Mouse (Mus musculus) midbrain, embryonic 15.5 days (tissue): ENCODE measurements around the gene Gm28171. TPM values are rescaled to one million over a fixed set of nuclear protein-coding genes. Genes with fewer than 3 reads are reported as not detected.
"Not testable (repeated sequence)": the region's sequence is repeated elsewhere in the genome, so short reads cannot be mapped to it uniquely, and the experiment has no call there.

Experiments used
- ATAC-seq: fragments of 200-750 bp; cut with Nextera tagmentation; replicated peaks from 2 replicates; pipeline ENCODE4 v1.8.0; 2017; ENCODE audit warnings: moderate TSS enrichment
- H3K27ac ChIP-seq: fragments of 300-500 bp; sonication (generic); 2 replicates; pipeline ENCODE4 v1.5.1; 2015; ENCODE audit warnings: mild to moderate bottlenecking, inconsistent platforms
- H3K27me3 ChIP-seq: fragments of 300-500 bp; sonication (generic); replicated peaks from 2 replicates; pipeline ENCODE4 v1.6.1; 2015; ENCODE audit warnings: inconsistent platforms
- H3K36me3 ChIP-seq: fragments of 300-500 bp; sonication (generic); replicated peaks from 2 replicates; pipeline ENCODE4 v1.6.1; 2015; ENCODE audit warnings: inconsistent platforms
- H3K4me1 ChIP-seq: fragments of 300-500 bp; sonication (generic); 2 replicates; pipeline ENCODE4 v1.6.1; 2015; ENCODE audit warnings: inconsistent platforms
- H3K4me2 ChIP-seq: fragments of 300-500 bp; sonication (generic); 2 replicates; pipeline ENCODE4 v1.6.1; 2015; ENCODE audit warnings: inconsistent platforms, mild to moderate bottlenecking, moderate library complexity
- H3K4me3 ChIP-seq: fragments of 300-500 bp; sonication (generic); 2 replicates; pipeline ENCODE4 v1.5.1; 2015; ENCODE audit warnings: mild to moderate bottlenecking, inconsistent platforms
- H3K9ac ChIP-seq: fragments of 300-500 bp; sonication (generic); 2 replicates; pipeline ENCODE4 v1.6.1; 2015; ENCODE audit warnings: mild to moderate bottlenecking, inconsistent platforms
- H3K9me3 ChIP-seq: fragments of 300-500 bp; sonication (generic); 2 replicates; pipeline ENCODE4 v1.6.1; 2016; ENCODE audit warnings: inconsistent platforms
- WGBS: fragments of 180-500 bp; shearing (Covaris S2); methylation state at CpG from one replicate; pipeline ENCODE4 v1.1.7; 2015; ENCODE audit warnings: mixed read lengths; 5-methylcytosine and 5-hydroxymethylcytosine counted together
- polyA plus RNA-seq: library from polyadenylated mRNA; unstranded; fragments of >200 nt; fragmentation: Nextera tagmentation; extraction: Ambion mirVana; gene quantifications from 2 replicates; pipeline ENCODE4 v1.2.1, GENCODE M21; 2015

Gene Gm28171
- not detected in 2 replicates for polyA plus RNA-seq

DNA sequence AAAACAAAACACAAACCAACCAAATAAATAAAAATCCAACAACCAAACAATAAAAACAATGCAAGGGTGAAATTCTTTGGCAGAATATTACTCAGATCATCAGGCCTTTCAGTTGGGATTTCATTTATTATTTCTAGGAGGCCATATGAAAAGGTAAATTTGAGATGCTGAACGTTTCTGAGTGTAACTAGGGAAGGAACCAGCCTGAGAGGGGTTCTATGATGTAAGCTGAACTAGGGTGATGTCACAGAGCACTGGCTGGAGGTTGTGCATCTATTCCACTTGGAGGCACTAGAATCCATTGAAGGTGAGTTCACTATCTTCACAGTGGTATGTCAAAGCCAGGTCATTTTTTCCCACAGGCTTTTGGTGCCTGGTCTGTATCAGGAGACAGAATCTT lies at the start of gene Gm28171:
Gm28171 (plus strand) TSS at position 301 of the 400 bp plus-strand sequence.
- not testable (repeated sequence) for H3K9ac ChIP-seq, H3K27me3 ChIP-seq, H3K4me1 ChIP-seq, H3K36me3 ChIP-seq, H3K4me3 ChIP-seq, H3K4me2 ChIP-seq, ATAC-seq, H3K27ac ChIP-seq, H3K9me3 ChIP-seq
- no CpG with 5 or more reads among the region's 1 CpGs for WGBS

Other genes with a start within 250 kb of the Gm28171 start
- not detected in 2 replicates for gene Gm21854, start 136.4 kb upstream of the Gm28171 start, polyA plus RNA-seq
- not detected in 2 replicates for gene Gm20914, start 67.4 kb upstream of the Gm28171 start, polyA plus RNA-seq
- not detected in 2 replicates for gene Gm21778, start 149.1 kb downstream of the Gm28171 start, polyA plus RNA-seq